Mouse (Mus musculus) central nervous system, embryonic 14 days (tissue): ENCODE results near the gene Olfr310. TPM values are rescaled to one million over a fixed set of nuclear protein-coding genes. Genes with fewer than 3 reads are reported as not detected.

Source experiments
- polyA plus RNA-seq: library from polyadenylated mRNA; depleted of rRNA; stranded (reverse); fragments of >200 nt; gene quantifications from 2 replicates; pipeline ENCODE4 v1.2.3, GENCODE M21; 2012; rRNA removed

Olfr310 gene
- not detected in 2 replicates for polyA plus RNA-seq

DNA sequence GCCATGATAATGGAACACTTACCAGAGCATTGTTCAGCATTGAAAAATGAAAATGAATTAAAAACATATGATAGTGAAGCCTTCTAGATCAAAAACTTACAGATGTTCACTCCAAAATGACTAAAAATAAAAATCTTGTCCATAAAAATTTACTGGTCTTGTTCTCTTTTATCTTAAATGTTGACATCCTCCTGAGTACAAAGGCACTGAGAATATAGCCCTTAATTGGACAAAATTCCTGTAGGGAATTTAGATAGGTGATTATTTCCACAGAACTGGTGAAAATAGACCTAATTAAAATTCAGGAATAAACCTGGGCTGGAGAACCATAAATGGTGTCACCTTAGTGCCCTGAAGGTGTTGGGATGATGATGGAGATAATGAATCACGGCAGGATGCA is at the start of gene Olfr310:
TSS of gene Olfr310 (minus strand) at position 101 of the 400 bp plus-strand sequence.

DNA sequence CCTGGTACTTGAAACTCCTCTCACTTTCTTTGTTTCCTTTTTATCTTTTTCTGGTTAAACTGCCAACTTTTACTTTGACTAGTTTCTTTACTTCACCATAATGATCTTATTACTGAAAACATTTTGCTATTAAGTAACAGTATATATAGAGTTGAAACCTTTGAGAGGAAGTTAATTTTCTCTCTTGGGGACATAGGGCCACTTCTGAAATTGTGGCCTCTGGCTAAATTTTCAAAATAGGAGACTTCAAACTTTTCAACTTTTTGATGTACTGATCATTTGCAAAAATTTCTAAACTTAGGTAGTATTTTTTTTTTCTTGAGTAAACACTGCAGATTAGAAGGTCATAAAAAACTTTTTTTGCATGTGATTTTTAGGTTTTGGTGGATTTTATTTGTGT is 48.6 kb upstream of the Olfr310 start, which contains the start of gene Olfr308:
TSS of gene Olfr308 (minus strand) at position 101 of the 400 bp plus-strand sequence.

GRCm38 (mm10) chr7:86313608-86314007 is 36.6 kb upstream of the Olfr310 start, which contains the start of gene Olfr309:
Olfr309 (minus strand) TSS chr7:86313708.

GRCm38 (mm10) chr7:86246208-86246607 is 30.8 kb downstream of the Olfr310 start, which contains the start of gene Vmn2r76:
Vmn2r76 (minus strand) TSS chr7:86246308.

Other genes with a start within 250 kb of the Olfr310 start
- gene Vmn2r75, start 105.4 kb downstream of the Olfr310 start, polyA plus RNA-seq = not detected in 2 replicates
- not detected in 2 replicates for gene Vmn2r76, start 30.9 kb downstream of the Olfr310 start, polyA plus RNA-seq
- not detected in 2 replicates for gene Olfr309, start 36.5 kb upstream of the Olfr310 start, polyA plus RNA-seq
- not detected in 2 replicates for gene Olfr308, start 48.5 kb upstream of the Olfr310 start, polyA plus RNA-seq
- gene Olfr307, start 60.4 kb upstream of the Olfr310 start, polyA plus RNA-seq = not detected in 2 replicates
- not detected in 2 replicates for gene Olfr305, start 89.8 kb upstream of the Olfr310 start, polyA plus RNA-seq
- not detected in 2 replicates for gene Olfr304, start 109.5 kb upstream of the Olfr310 start, polyA plus RNA-seq
- not detected in 2 replicates for gene Olfr303, start 120.6 kb upstream of the Olfr310 start, polyA plus RNA-seq
- not detected in 2 replicates for gene Olfr301, start 126.7 kb upstream of the Olfr310 start, polyA plus RNA-seq
- gene Olfr299, start 182.7 kb upstream of the Olfr310 start, polyA plus RNA-seq = not detected in 2 replicates
- gene Olfr298, start 215.3 kb upstream of the Olfr310 start, polyA plus RNA-seq = not detected in 2 replicates
- gene Olfr297, start 242.8 kb upstream of the Olfr310 start, polyA plus RNA-seq = not detected in 2 replicates